Mouse (Mus musculus) adrenal gland, postnatal 4 days (tissue): ENCODE measurements around the gene Usp45. TPM values are rescaled to one million over a fixed set of nuclear protein-coding genes. Genes with fewer than 3 reads are reported as not detected.
A peak's percentile ranks its signal among the peaks of the same experiment; 100 is the strongest.

Experiments
- DNase-seq, 2 experiments: peaks; one replicate each; pipeline ENCODE4 v3.0.0; 2021 to 2022; ENCODE audit warnings: low spot score in 2 of 2, mixed read lengths in 2 of 2
- total RNA-seq, 2 experiments: library from RNA; stranded (reverse); gene quantifications; 2 replicates each; pipeline ENCODE4 v1.2.3; 2021

The Usp45 gene
- total RNA-seq, 2 experiments from 2014 or later: 20.8 to 21.5 TPM

GRCm38 (mm10) chr4:21788903-21789302 is 21.9 kb downstream of the Usp45 start:
- DNase-seq: no peak

- DNase-seq: no peak
Measured at GRCm38 (mm10) chr4:21789836-21790235, 22.9 kb downstream of the Usp45 start.

GRCm38 (mm10) chr4:21793631-21794030 is 26.7 kb downstream of the Usp45 start:
- DNase-seq: no peak

DNA sequence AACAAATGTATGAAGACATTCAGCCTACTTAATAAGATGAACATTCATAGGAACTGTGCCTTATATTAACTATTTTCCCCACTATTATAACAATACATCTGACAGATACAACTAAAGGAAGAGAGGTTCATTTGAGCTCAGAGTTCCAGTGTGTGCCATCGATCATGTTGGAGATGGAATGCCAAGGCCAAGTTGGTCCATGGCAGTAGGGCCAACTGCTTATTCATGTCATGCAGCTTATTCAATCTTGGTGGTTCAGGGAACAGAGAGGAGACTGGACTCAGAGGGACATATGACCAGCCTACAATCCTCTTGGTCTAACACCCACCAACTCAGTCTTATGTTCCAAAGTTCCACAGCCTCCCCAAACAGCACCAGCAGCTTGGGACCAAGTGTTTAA is 34.1 kb downstream of the Usp45 start:
- no peak for DNase-seq

DNA sequence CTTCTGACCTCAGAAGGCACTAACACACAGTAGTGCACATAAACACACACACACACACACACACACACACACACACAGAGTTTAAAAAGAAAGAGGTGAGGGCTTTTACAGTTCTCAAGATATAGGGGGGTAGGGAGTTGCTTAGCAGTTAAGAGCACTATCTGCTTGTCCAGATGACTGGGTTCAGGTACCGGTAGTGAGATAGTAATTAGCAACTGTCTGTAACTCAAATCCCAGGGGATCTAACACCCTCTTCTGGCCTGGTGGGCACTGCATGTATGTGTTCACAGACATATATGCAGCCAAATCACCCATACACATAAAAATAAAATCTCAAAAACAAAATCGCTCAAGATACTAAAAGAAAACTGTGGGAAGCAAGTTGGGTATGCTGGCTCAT is 34.7 kb downstream of the Usp45 start:
- no peak for DNase-seq

DNA sequence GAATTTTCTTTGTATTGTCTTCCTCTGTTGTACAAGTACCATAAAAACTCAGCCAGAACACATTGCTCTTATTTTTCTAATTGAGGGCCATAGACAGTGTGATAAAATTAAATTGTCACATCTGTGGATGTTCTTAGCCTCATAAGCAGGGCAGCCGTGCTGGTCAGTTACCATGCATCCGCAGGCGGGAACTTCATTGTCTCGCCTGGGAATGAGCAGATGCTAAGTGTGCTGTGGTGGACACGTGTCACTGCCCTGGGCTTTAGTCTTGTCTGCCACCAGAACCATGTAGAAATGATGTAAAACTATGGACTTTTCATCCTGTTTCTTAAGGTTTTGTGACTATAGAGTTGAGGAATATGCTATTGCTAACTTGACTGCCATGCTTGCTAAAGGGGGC is 40.2 kb downstream of the Usp45 start:
- DNase-seq: no peak

DNA sequence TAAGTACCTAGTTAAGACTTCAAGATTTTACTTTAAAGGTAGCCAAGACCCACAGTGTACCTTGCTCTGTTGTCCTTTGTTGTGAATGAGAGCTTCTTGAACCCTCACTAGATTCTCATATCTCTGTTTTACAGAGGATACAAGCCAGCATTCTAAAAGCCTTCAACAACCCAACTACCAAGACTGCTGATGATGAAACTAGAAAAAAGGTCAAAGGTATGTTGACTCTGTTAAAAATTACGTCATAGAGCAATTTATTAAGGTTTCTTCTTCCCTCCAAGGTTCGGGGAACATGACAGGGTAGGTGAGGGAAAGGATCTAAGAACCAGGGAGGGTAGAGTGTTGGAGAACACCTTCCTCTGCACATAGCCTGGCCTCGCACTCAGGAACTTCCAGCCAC is 43.7 kb downstream of the Usp45 start:
- no peak for DNase-seq

DNA sequence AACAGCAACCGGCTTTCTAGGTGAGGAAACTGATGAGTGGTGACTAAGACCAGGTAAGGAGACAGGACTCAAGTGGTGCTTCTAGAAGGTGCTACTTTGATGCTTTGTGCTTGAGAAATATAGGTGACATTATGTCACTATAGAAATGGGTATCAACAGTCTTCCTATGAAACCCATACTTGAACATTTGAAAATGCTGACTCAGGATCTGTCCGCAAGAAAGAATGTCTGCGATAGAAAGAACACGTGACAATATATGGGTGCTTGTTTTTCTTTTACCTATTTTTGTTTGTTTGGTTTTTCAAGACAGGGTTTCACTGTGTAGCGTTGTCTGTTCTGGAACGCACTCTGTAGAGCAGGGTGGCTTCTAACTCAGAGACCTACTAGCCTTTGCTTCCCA is 45.7 kb downstream of the Usp45 start:
- no peak for DNase-seq

- no peak for DNase-seq
Measured at GRCm38 (mm10) chr4:21814029-21814428, 47.1 kb downstream of the Usp45 start.

DNA sequence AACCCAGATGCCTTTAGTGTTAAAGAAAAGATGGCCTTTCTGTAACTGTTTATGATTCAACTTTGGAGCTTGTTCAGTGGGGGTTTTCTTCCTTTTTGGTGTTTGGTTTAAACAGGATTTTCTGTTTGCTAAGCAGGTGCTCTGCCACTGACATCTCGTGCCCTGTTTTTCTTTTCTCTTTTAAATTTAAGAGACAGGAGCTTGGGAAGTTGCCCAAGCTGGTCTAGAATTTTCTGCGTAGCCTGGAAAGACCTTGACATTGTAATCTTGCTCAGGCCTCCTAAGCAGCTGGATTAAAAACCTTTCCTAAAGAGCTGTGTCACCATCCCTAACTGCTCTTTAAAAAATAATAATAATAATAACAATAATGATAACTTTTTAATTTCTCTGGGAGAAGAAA is 59.7 kb downstream of the Usp45 start:
- DNase-seq: no peak

GRCm38 (mm10) chr4:21832844-21833243 is 65.9 kb downstream of the Usp45 start:
- DNase-seq: no peak

- DNase-seq: peak; percentile 76 to 87
Measured at GRCm38 (mm10) chr4:21847481-21848286, 80.7 kb downstream of the Usp45 start, which contains the start of gene Pnisr. Pnisr (plus strand) TSS chr4:21847583.

DNA sequence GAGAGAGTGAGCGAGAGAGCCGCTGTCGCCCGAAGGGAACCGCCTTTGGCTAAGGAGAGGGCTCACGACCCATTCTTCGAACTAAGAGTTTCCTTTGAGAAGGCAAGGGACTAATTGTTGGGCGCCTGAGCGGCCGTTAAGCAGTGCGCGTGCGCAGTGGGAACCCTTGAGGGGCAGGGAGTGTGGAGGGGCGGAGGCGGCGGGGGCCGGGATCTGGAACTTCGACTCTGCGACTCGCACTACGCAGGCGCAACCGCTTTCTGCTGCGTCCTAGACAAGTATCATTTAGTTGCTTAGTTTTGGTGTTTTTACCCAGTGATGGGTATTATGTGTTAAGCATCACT is 81.3 kb downstream of the Usp45 start:
- DNase-seq: peak; percentile 79 to 86

GRCm38 (mm10) chr4:21857481-21857880 is 90.5 kb downstream of the Usp45 start:
- DNase-seq: no peak

GRCm38 (mm10) chr4:21865226-21865625 is 98.3 kb downstream of the Usp45 start:
- no peak for DNase-seq

DNA sequence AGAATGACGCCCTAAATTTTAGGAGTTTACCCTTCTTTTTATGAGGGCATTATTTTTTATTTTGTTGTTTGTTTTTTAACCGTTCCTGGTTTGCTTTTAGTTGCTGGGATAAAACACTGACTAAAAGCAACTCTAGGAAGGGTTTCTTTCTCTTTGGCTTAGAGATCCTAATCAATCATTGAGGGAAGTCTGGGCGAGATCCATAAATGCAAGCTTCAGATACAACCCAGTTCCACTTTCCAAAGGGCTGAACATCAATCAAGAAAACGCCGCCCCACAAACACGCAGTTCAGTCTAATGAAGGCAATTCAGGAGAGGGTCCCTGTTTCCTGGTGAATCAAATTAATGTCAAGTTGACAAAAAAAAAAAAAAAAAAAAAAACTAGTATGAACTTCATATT is 111.8 kb downstream of the Usp45 start:
- DNase-seq: no peak

DNA sequence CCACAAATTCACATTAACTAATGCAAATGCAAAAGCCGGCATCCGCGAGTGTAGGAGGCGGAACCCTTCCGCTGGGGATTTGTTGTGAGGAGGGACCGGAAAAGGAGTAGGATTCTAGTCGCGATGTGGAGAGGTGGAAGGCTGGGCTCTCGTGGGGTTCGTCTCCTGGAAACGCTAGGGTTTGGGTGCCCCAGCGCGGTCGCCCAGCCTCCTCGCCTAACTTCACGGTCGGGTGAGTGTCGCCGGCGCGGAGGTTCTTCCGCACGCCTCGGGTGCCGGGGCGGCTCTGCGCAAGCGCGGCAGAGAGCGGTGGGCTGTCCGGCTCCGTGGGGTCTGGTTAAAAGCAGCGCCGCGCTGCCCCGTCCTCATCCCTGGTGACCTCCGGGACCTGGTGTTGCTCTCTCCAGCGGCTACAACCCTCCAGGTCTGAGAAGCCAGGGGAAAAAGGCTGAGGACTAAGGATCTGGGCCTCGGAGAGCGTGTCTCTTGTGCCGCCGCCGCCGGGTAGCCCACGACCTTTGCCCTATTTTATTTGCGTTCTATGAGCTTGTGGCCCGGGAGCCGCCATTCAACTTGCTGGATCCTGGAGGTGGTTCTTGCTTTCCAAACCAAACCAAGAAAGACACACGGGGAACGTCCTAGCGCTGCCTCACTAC is 112.7 kb downstream of the Usp45 start, which contains the start of gene Coq3:
Gene Coq3 (plus strand): TSS at position 109 of the 656 bp plus-strand sequence.
- peak; percentile 61 to 67 for DNase-seq

DNA sequence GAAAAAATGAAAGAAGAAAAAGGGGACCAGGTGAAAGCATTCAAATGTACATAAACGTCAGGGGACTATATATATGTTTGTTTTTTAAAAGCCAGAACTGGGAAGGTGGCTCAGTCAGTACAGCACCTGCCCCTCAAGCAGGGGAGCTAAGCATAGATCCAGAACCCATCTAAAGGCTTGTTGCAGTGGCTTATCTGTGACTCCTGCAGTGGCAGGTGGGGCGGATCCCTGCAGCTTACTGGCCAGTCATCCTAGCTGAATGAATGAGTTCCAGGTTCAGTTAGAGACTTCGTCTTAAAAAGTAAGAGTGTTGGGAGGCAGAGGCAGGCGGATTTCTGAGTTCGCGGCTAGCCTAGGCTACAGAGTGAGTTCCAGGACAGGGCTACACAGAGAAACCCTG is 115.8 kb downstream of the Usp45 start:
- no peak for DNase-seq

DNA sequence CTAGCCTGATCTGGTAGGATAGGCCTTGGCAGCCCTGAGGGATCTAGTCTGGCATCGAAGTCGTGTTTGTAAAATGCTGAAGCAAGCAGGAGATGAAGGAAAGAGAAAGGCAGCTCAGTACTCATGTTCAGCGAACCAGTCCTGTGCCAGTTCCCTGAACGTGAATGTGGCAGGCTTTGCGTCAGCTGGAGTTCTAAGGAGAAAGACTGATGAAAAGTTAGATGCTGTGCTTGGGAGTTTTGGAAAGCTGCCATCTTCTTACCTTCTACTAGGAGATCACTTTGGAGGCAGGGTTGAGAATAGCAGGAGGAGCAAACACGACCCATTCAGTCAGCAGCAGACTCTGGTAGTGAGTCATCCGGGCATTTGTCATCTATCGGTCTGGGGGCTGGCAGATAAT is 118.9 kb downstream of the Usp45 start:
- no peak for DNase-seq
